Mouse (Mus musculus): ENCODE measurements around the gene S100a9. TPM values are rescaled to one million over a fixed set of nuclear protein-coding genes. Genes with fewer than 3 reads are reported as not detected.

Gene S100a9
- polyA plus RNA-seq, 1 experiment from 2014 or later: 2.0 TPM

DNA sequence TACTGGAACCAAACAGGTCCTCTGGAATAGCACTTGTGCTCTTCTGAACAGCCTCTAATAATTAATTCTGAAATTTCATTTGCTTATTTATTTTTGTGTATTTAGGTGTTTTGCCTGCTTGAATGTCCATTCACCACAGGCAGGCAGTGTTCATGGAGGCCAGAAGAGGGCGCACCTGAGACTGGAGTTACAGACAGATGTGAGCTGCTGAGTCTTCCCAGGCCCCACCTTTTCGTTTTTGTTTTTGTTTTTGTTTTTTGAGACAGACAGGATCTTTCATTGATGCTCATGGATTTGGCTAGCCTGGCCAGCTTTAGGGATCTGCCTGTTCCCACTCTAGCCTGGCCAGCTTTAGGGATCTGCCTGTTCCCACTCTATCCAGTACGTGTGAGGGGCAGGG is 51.3 kb downstream of the S100a9 start:
- 46% methylated on average over 3 of the region's 3 CpGs for WGBS

More for the DNA sequence above, 51.3 kb downstream of the S100a9 start:
- H3K36me3 ChIP-seq (ENCODE audit: control insufficient read depth, insufficient read depth, low read length): no peaks in the 10 kb centered on the region
- DNase-seq (ENCODE audit: low spot score): no peak
- H3K9me3 ChIP-seq (replicated peaks; ENCODE audit: control insufficient read depth, low read length): no peaks in the 10 kb centered on the region
- H3K27ac ChIP-seq (ENCODE audit: low read depth, low read length): no peak overlapping the region
- no peaks in the 10 kb centered on the region for H3K4me1 ChIP-seq (ENCODE audit: control insufficient read depth, insufficient read depth, low read length)
- H3K4me3 ChIP-seq (ENCODE audit: low read depth, low read length): no peak overlapping the region
- no peaks in the 10 kb centered on the region for H3K27me3 ChIP-seq (replicated peaks; ENCODE audit: control insufficient read depth, insufficient read depth, low read length)
- H3K4me2 ChIP-seq (ENCODE audit: low read length): no peak overlapping the region
- no peak for ATAC-seq
- H3K9ac ChIP-seq (ENCODE audit: low read length): no peak overlapping the region

Other genes with a start within 250 kb of the S100a9 start
- gene Npr1, start 229.9 kb downstream of the S100a9 start, polyA plus RNA-seq (2014; fragmentation: Nextera tagmentation; extraction: Ambion mirVana): 2.5 and 3.4 TPM in 2 replicates
- gene Ilf2, start 219.6 kb downstream of the S100a9 start, polyA plus RNA-seq (2014; fragmentation: Nextera tagmentation; extraction: Ambion mirVana): 266 and 312 TPM in 2 replicates
- gene Snapin, start 204.7 kb downstream of the S100a9 start, polyA plus RNA-seq (2014; fragmentation: Nextera tagmentation; extraction: Ambion mirVana): 76.7 and 77.3 TPM in 2 replicates
- gene Chtop, start 186.2 kb downstream of the S100a9 start, polyA plus RNA-seq (2014; fragmentation: Nextera tagmentation; extraction: Ambion mirVana): 137 and 141 TPM in 2 replicates
- gene S100a1, start 181.3 kb downstream of the S100a9 start, polyA plus RNA-seq (2014; fragmentation: Nextera tagmentation; extraction: Ambion mirVana): 12.5 and 13.1 TPM in 2 replicates
- gene S100a13, start 181.3 kb downstream of the S100a9 start, polyA plus RNA-seq (2014; fragmentation: Nextera tagmentation; extraction: Ambion mirVana): 9.4 and 11.1 TPM in 2 replicates
- gene S100a14, start 168.9 kb downstream of the S100a9 start, polyA plus RNA-seq (2014; fragmentation: Nextera tagmentation; extraction: Ambion mirVana): not detected in 2 replicates
- gene S100a16, start 158.5 kb downstream of the S100a9 start, polyA plus RNA-seq (2014; fragmentation: Nextera tagmentation; extraction: Ambion mirVana): 40.6 and 43.2 TPM in 2 replicates
- not detected in 2 replicates for gene S100a3, start 135.1 kb downstream of the S100a9 start, polyA plus RNA-seq (2014; fragmentation: Nextera tagmentation; extraction: Ambion mirVana)
- gene S100a2, start 105.5 kb downstream of the S100a9 start, polyA plus RNA-seq (2014; fragmentation: Nextera tagmentation; extraction: Ambion mirVana): not detected in 2 replicates
- gene Gm42674, start 93.8 kb downstream of the S100a9 start, polyA plus RNA-seq (2014; fragmentation: Nextera tagmentation; extraction: Ambion mirVana): not detected in 2 replicates
- gene S100a4, start 92.0 kb downstream of the S100a9 start, polyA plus RNA-seq (2014; fragmentation: Nextera tagmentation; extraction: Ambion mirVana): 1.3 and 1.9 TPM in 2 replicates
- not detected in 2 replicates for gene S100a5, start 87.2 kb downstream of the S100a9 start, polyA plus RNA-seq (2014; fragmentation: Nextera tagmentation; extraction: Ambion mirVana)
- gene S100a6, start 82.8 kb downstream of the S100a9 start, polyA plus RNA-seq (2014; fragmentation: Nextera tagmentation; extraction: Ambion mirVana): 19.6 and 22.8 TPM in 2 replicates
- gene S100a7a, start 41.7 kb downstream of the S100a9 start, polyA plus RNA-seq (2014; fragmentation: Nextera tagmentation; extraction: Ambion mirVana): not detected in 2 replicates
- 1.5 and 3.3 TPM in 2 replicates for gene S100a8, start 26.7 kb downstream of the S100a9 start, polyA plus RNA-seq (2014; fragmentation: Nextera tagmentation; extraction: Ambion mirVana)
- gene Pglyrp4, start 31.2 kb upstream of the S100a9 start, polyA plus RNA-seq (2014; fragmentation: Nextera tagmentation; extraction: Ambion mirVana): not detected in 2 replicates
- gene Gm5849, start 82.2 kb upstream of the S100a9 start, polyA plus RNA-seq (2014; fragmentation: Nextera tagmentation; extraction: Ambion mirVana): not detected in 2 replicates